Mouse (Mus musculus) regulatory T cell (primary cell): ENCODE measurements at regions not wholly inside any gene's neighbourhood (a gene's known extent, or its start where the extent isn't known, plus 50 kb on each side); places are given as distances from the start of the nearest gene placed in this dataset.

ENCODE experiments used
- in situ Hi-C: fragments of 300-600 bp; cut with MboI, MseI; formaldehyde crosslinking; loops from one replicate; pipeline ENCODE4 v1.15.1; 2025; ENCODE audit warnings: high pct_unique_total_duplicates

DNA sequence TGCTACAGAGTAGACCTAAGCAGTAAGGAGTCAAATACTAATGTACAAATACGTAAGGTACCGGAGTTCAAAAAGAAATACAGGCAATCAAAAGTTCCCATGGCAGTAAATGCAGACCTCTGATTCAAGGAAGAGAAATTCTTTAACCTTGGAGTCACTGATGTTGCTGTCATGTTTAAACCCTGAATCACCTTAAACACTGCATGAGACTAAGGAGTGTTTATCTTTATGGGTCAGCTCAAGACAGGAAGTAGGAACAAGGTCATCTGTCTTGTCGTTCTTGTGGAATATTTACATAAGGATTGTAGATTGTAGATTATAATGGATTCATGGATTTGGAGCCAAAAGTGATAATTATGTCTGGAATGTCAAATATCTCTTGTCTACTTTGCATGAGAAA is 1708.7 kb upstream of the Slc10a2 start:
- in situ Hi-C loops, result no loop called here

DNA sequence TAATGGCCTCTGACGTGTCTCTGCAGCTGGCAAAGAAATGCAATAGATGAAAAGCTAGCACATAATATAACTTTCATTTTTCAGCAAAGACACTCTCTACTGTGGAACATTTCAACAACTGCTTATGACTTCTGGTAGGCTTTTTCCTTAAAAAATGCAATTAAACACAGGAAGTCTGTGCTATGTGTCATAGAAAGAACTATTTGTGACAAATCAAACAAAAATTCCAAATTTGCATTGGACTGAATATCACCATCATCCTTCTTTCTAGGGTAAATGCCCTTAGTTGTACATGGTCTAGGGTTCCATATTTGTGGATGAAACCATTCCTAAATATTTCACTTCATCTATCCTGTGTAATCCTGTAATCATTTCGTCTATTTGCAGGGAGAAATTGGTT is 1702.0 kb upstream of the Slc10a2 start:
- in situ Hi-C loops, result no loop called here

DNA sequence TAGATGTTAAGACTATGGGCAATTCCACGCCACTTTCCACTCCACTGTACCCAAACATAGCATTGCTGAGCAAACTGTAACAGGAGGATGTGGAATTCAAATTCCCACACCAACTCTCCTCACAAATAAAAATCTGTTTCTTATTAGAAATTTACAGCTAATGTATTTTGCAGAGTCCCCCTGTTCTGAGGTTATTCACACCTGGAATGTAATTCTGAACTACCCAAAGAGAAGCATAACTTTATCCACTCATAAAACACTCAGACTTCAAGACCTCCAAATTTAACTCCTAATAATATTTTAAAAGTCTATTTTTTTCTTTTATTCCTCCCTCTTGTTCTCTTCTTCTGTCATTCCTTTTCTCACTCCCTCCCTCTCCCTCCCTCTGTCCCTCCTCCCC is 1698.0 kb upstream of the Slc10a2 start:
- in situ Hi-C loops, result no loop called here

DNA sequence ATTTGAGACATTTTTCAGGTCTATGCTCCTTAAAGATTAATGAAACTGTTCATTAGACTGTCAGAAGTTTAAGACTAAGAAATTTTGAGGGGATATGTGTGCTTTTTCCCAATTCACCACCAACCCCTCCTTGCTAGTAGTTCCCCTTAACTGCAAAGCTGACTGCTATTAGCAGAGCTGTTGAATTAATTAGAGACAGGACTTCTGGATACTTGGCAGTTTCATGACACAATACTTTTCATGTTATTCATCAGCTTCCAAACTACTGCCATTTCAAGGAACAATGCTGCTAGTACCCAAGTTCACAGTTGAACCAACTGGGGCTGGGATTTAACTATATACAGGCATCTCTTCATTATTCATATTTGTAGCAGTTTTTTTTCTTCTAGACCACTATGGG is 1695.9 kb upstream of the Slc10a2 start:
- in situ Hi-C loops, result no loop called here

DNA sequence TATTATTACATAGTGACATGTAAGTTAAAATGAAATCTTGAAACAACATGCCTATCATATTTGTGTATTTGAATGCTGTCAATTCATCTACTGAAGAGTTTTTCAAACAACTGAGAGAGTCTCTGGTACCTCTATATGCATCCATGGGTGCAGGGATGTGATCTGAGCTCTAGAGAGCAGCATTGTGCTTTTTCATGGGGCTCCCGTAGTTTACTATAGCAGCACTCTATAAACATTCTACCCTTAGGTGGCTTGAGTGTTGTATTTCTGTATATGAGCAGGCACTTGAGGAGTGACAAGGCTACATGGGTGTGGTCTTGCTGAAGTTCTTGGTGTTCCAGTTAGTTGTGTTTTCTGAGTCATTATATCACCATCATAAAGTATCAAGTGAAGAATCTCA is 1683.9 kb upstream of the Slc10a2 start:
- in situ Hi-C loops, result no loop called here

DNA sequence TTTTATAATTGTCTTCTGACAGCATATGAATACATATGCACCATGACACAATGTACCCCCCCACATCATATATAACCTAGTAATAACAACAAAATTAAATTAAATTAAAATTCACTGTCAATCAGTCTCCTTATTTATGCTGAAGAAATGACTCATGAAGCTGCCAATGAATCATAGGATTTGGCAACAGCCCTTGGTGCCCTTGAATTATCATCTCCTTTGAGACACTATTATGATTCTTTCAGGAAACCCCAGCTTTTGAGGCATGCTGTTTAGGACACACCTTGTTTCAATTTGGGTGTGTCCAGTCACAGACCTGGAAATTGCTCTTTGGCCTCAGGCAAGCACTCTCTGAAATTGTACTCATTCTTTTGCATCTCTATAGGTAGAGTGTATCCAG is 1675.8 kb upstream of the Slc10a2 start:
- in situ Hi-C loops, result no loop called here

DNA sequence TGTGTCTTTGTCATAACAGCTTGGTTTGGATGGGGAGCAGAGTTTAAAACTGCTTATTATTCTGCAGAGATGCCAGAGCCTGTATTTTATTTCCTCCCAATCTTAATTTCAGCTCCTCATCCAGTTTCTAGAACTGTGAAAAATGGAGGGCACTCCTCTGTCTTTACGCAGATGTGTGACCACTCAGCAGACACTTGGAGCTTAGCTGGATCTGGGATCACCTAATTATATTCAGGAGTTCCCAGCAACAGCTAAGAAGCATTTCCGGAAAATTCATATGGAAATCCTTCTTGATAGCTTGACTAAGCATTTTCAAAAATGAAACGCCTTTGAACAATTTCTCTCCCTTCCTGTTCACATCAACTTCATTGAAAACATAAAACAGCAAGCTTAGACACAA is 1670.0 kb upstream of the Slc10a2 start:
- in situ Hi-C loops, result no loop called here

DNA sequence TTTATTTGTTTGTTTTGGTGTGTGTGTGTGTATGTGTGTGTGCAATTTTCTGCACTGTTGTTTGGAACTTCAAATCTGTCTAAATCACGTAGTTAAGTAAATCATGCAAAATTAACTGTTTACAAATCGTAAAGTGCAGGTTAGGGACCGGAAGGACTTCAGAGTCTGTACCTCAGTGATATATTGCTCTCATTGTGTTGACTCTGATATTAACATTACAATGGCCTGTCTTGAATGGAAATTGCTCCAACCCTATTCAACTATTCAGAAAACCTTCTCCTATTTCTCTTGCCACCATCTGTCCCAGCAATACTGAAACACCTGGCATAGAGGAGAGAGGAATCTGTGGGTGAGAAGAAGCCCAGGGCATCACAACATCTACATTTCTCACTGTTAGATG is 1624.4 kb upstream of the Slc10a2 start:
- in situ Hi-C loops, result no loop called here

DNA sequence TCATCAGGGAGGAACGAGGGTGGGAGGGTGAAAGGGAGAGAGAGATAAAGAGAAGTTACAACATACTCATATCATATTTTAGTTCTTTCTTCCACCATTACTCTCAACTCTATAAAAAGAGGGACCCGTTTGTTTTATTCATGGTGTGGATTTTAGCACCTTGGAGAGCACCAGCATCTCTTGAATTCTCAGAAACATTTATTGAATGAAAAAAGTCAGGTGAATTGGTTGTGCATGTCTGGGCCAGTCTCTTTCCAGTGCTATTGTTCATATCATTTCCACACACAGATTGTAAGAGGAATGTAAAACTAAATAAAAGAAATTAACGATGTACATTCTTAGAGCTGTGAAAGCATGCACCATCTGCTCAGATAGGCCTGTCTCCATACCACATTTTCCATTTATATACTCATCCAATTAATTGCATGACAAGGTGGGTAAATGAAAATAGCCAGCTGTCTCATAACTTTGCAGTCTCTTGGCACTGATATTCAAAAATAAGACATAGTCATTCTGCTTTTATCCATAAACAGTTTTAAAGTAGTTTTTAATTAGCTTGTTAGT is 1603.8 kb upstream of the Slc10a2 start:
- in situ Hi-C loops, result no loop called here

DNA sequence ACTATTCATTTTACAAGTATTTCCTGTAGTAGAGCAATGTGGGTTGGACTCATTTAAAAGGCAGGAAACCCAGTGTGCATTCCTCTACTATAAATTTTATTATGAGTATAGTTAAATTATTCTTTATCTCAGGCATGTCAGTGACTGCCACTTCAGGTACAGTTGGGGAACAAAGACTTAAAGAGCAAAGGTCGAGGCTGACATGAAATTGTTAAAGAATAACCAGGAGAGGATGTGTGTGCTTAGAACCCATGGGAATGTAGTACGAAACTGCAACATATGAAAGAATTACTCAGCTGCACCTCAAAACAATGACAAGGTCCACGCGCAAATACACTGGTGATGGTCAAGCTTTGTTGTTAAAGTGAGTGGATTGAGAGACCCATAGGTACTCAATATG is 1583.4 kb upstream of the Slc10a2 start:
- in situ Hi-C loops, result no loop called here

DNA sequence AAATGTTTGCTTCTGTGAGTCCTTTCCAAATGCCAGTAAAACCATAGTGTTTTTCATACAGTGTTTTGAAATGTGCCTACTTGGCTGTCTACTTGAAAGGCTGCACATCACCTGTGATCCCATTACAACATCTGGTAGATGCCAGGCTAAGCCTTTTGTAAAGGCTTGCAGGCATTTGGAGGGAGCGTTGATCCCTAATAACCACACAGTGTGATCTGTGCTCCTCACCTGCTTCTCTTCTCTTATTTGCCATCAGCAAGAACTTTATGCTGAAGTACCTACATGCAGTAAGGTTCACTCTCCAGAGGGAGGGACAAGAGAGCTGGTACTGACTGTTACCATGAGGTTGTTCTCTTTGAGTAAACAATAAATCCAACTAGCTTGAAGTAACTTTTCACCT is 1553.7 kb upstream of the Slc10a2 start:
- in situ Hi-C loops, result no loop called here

DNA sequence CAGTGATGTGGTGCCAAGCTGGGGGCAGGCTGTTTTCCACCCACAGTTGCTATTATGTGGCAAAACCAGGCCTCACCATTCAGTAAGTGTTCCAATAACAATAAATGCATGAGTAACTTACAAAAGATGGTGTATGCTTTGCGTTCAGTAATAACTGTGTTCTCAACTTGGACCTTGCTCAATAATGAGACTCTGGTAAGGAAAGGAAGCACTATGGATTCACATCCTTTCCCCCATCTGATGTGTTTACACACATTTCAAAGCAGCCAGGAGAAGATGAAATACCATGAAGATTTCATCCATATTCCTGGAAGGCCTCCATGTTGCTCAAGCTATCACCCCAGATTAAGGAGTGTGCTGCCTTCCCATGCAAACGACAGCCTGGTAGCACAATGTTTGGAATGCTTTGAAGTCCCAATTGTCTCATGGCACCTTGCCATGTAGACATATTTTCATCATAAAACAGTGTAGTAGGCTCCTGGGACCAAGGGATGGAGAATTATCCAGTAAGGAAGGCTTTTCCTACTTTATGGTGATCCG is 1552.4 kb upstream of the Slc10a2 start:
- in situ Hi-C loops, result no loop called here

DNA sequence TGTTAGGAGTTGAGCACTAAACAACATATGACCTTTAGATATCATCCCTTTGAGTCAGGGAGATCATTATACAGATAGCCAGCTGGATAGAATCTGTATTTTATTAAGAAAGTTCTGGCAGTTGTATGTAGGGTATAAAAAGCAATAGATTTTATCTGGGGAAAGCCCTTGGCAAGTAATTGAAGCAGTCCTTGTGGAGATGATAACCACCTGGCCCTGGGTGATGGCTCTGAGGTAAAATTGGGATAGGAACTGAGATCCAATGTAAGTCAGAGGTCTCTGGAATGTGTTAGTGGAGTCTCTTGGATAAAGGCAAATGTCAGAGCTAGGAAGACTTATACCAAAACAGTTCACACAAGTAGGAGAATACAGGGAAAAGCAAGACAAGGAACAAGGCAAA is 1547.0 kb upstream of the Slc10a2 start:
- in situ Hi-C loops, result no loop called here

DNA sequence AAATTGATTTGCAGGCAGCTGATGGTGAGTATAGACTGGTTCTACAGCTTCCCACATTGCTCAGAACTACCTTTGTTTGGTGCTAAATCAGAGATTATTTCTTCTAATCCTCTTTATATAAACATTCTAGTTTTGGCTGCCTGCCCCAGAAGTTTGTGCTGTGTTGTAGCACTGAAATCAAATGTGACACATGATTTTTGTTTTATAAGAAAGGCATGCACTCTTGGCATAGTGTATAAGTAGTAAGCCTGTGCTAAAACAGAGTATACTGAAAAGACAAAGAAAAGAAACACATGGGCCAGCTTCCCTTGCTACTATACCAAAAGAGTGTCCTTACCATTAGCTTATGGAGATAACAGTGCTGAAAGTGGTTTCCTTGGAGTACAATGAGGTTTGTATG is 1542.9 kb upstream of the Slc10a2 start:
- in situ Hi-C loops, result no loop called here

DNA sequence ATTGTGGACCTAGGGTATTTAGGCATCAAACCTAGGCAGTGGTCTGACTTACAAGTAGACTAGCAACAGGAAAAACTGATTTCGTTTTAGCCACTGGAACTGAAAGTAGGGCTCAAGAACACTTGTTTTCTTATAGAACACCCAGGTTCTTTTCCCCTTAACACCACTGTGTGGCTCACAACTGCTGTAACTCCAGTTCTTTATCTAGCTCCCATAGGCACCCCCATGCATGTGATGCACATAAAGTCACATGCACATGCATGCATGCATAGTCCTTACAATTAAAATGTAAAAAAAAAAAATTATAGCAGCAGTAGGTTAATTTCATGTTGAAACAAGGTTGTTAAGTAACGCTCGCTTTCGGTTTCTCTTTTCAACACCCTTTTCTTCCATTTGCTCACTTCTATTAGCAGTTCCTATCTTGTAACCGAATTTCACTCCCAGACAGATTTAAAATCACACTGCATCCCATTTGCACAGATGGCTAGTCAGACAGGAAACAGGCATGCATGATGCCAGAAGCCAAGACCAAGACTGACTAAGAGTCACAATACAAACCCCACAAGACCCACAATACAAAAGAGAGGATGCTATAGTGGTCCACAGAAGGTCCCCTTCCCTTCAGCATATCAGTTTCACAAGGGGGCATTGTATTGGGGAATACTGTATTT is 1540.3 kb upstream of the Slc10a2 start:
- in situ Hi-C loops, result no loop called here

DNA sequence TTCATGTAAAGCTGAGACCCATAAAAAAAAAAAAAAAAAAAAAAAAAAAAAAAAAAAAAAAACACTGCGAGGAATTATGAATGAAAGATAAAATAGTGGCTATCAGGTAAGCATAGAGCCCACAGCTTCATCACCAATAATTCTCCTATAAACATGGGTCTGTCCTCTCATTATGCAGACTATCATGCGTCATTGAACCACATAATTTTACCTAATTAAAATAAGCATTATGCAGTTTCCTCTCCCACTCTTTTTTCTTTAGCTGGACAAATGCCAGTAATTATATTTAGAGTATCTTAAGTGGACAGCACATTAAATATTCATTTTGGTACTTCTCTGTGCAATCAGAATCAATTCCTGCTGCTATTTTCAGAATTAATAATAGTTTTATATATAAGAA is 1539.2 kb upstream of the Slc10a2 start:
- in situ Hi-C loops, result no loop called here

DNA sequence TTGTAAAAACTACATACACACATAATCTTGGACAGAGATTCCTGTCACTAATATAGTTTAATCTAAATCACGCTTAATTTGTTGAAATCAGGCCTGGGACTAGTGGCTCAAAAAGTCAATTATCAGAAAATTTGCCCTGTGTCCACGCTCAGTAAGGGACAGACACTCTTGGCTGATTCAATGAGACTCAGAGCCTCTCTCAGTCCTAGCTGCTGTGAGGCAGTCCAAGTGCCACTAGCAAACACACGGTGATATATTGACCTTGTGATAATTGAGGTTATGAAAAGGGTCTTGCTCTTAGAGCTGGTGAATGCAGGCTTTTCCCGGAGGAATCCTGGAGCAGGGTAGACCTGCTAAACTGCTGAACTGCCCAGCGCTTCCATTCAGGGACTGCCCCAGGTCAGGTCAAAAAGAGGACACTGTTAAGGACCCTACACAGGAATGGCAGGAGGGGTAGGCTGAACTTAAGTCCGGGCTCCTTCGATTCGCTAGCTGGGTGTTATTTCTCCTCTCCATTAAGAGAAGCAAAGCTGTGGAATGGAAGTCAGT is 1521.9 kb upstream of the Slc10a2 start:
- in situ Hi-C loops, result no loop called here

DNA sequence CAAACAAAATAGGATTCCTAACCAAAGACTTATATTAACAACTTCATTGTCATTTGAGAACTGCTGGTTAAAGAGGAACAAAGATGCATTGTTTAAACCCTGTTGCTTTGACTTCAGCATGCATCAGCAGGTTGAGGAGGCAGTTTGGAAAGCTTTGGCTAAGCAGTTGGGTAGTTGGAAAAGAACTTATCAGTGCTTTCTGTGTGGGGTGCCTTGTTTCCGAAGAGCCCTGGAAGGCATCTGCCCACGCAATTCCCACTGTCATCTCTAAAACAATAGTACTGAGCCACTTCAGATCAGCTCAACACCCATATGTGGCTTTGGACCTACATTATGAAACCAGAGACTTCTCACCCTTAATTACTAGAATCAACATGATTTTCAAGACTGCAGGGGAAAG is 1503.7 kb upstream of the Slc10a2 start:
- in situ Hi-C loops, result no loop called here

DNA sequence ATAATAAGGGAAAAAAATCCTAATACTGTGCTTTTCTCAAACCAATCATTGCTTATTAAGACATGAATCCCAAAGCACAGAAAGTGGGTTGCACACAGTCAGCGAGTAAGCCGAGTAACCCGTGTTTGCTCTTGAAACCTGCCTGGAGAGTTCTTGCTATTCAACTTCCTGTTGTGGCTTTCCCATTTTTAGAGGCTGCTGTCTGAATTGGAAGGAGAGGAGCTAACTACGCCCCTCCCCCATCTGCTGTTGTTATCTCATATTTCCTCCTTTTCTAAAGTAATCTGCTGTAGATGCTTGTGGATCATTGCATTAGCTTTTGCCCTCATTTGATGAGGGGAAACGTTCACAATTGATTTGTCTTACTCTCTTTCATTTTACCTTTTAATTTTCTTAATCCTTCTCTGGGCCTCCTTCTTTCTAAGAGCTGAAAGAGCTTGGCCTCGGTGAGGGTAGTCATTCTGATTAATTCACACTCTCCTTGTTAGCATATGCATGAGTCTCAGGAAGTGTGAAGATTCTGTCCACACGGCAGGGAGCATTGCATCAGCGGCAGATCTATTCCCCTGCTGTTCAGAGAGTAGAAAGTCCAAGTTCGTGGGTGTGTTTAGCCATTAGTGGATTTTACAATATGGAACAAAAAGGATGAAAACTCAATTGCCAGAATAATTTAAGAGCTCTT is 1501.8 kb upstream of the Slc10a2 start:
- in situ Hi-C loops, result no loop called here

DNA sequence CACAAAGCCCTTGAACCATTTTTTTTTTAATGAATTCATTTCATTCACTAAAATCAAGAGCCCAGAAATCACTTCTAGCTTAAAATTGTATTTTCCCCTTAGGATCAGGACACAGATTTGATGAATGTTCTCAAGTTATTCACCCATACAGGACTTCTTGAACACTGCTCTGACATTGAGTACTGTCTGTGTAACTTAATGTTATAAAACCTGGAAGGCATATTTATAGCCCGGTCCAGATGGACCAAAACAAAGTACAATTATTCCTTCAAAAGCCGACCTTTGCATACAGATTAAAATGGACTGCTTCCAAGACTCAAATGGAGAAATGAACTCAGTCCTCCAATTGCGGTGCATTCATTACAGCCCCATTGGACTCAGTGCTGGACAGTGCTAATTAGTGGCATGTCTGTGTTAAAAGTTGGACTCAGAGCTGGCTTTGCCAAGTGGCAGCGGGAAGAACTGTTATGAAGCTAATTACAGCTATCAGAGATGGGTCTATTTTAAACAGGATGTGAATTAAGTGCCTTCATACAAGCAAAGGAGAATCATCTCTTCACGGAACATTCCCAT is 1499.2 kb upstream of the Slc10a2 start:
- in situ Hi-C loops, result no loop called here

DNA sequence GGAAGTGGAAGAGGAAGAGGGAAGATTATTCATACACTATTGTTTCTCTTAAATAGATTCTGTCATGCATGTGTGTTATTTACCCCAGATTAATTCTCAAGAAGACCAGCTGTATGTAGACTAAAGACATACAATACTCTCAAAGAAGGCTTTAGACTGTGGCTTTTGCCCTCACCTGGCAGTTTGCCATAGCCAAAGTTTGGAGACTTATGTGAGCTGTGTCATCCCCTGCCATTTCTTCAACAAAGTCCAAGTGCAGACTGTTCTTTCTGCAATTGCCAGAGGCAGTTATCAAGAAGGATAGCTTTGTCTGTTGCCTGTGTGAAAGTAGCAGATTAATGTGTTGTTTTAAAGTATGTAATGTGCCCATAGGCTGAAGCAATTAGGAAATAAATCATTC is 1485.0 kb upstream of the Slc10a2 start:
- in situ Hi-C loops, result no loop called here

DNA sequence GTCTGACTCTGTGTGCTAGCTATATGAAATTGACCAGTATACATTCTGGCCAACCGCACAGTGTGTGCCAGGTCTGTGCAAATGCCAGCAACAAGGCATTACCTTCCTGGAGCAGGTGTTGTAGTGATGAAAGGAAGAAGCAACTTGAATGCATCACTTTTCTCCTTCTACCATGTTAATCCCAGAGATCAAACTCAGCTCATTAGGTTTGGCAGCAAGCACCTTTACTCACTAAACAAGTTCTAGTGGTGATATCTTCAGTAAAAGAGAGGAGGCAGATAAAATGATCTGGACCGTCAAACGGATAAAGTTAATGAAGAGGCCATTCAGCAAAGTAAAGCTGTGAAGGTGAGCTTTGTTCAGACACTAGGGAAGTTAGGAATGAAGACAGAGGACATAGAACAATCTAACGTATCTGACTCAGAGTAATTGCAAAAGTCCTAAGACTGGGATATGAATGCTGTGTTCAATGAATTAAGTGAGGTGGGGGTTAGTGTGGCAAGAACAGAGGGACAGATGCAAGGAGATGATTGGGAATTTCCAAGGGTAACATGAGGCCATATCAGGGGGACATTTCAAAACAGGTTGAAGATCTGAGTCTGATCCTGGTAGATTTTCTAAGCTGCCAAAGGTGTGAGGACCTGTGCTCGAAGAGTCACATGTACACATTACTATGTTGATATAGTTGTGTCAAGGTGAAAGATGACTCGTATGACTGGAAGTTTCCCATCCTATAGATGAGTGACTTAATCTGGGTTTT is 1478.4 kb upstream of the Slc10a2 start:
- in situ Hi-C loops, result no loop called here
